Mouse (Mus musculus): ENCODE measurements around the gene Echdc2. TPM values are rescaled to one million over a fixed set of nuclear protein-coding genes. Genes with fewer than 3 reads are reported as not detected.
"Not testable (repeated sequence)": the region's sequence is repeated elsewhere in the genome, so short reads cannot be mapped to it uniquely, and the experiment has no call there.

Echdc2 gene
- total RNA-seq (2015; ENCODE audit: low replicate concordance), result 6.7 TPM in 1 of 2 replicates, not detected in the other
- total RNA-seq (2017; ENCODE audit: low replicate concordance), result not detected in 2 replicates

DNA sequence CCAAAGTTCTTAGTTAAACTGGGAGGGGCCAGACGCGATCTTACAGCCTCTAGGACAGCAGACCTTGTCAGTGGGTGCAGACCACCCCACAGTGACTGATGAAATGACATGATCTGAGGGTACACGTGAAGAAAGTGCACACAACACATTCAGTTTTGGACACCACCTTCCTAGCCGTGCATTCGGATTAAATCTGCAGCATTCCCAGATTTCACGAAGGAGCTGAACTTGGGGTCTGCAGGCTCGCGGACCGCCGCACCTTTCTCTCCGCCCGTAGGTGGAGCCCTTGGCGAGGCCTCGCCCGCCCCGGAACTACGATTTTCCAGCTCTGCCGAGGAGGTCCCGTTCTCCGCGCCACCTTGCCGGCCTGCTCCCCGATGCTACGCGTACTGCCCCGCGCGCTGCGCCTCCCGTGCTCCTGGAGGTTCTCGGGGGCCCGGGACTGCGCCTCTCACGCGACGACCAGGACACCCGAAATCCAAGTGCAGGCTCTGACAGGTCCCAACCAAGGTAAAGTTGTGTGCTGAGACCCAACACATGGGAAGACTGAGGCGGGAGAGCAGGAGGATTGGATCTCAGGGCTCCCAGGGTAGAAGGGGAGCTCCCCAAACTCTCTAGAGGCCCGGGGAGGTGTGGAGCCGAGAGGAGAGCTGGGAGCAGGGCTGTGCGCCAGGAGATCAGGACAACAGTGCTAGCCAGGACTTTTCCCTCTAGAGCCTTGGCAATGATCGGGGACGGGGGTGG is at the start of gene Echdc2:
Gene Echdc2 (plus strand): TSS at position 286 of the 744 bp plus-strand sequence.
- ATAC-seq (replicated peaks; ENCODE audit: low FRiP score, poor library complexity, severe bottlenecking), result no peak

DNA sequence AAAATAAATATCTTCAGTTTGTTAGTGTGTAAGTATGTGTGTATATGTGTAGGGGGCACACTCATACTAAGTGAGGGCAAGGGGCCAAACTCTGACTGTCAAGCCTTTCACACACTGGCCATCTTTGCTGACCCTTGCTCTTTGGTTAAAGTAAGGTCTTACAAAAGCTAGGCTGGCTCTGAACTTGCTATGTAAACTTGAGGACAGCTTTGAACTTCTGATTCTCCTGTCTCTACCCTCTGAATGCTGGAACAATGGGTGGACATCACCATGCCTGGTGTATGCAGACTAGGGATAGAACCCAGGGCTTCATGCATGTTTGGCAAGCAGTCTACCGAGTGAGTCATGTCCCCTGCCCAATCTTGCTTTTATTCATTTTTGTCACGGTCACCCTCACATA is 48.8 kb upstream of the Echdc2 start:
- no peak for ATAC-seq (replicated peaks; ENCODE audit: low FRiP score, poor library complexity, severe bottlenecking)

DNA sequence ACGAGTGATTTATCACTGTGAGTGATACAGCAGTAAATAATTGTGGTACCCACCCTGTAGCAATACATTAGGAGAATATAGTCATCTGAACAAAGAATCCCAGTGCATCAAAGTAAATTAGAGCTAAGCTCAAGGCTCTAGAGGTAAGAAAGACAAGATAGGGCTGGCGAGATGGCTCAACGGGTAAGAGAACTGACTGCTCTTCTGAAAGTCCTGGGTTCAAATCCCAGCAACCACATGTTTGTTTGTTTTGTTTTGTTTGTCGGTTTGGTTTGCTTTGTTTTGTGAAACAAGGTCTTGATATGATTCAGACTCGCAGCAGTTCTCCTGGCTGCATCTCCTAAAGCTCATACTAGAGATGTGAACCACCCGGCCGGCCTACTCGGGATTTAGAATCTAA is 47.7 kb upstream of the Echdc2 start:
- ATAC-seq (replicated peaks; ENCODE audit: low FRiP score, poor library complexity, severe bottlenecking), result no peak

DNA sequence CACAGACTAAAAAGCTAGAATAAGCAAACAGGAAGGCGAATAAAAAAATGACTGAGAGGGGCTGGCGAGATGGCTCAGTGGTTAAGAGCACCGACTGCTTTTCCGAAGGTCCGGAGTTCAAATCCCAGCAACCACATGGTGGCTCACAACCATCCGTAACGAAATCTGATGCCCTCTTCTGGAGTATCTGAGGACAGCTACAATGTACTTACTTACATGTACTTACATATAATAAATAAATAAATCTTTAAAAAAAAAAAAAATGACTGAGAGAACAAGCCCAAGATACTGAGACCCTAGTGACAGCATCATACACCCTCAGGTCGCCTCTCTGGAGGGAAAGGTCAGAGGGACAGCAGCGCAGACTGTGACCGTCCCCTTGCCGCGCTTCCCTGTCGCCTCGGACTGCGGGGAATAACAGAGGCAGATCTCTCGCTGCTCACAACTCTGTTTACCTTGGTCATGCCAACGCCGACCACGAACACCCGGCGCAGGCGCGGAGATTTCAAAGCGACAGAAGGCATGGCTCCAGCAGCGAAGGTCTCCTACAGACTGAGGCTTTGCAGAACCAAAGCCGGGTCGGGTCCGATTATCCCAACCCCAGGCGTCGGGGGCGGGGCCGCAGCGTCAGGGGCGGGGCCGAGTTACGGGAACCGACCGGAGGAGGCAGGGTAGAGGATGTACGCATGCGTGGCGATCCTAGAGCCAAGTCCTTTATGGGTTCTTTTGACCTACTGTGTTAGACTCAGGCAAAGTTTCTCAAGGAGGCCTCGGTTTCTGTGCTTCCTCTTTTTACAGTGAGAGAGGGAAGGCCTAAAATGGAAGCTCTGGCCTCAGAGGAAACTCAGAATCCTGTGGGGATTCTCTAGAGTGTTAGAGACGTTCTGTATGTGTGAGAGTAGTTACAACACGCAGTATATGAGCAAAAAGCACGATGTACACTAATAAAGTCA is 47.0 kb upstream of the Echdc2 start:
- ATAC-seq (replicated peaks; ENCODE audit: low FRiP score, poor library complexity, severe bottlenecking), result peak; percentile 97

DNA sequence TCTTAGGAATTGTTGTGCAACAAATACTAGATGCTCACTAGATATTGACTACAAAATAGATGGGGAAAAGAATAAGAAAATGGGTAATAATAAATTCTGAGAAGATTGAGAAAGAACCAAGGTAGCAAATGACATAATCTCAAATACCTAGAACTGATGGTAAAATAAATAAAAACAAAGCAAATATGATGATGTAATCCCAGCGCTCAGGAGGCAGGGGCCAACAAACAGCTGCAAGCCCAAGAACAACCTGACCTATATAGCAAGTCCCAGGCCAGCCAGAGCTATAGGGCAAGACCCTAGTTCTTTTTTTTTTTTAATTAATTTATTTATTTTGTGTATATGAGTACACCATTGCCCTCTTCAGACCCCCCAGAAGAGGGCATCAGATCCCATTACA is 41.1 kb upstream of the Echdc2 start:
- no peak for ATAC-seq (replicated peaks; ENCODE audit: low FRiP score, poor library complexity, severe bottlenecking)

DNA sequence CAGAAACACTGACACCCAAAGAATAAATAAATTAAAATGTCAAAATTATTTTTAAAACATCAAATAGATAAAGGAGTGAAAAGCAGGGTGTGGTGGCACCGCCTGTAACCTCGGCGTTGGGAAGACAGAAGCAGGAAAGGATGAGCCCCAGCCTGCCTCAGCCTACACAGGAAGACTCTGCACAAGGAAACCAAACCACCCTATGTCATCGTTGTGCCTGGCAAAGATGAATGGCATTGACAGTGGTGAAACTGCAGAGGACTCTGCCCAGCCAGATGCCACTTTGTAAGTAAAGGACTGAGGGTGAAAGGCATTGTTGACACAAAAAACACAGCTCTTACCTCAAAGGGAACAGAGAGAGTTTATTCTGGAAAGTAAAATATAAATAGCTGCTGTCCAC is 39.0 kb upstream of the Echdc2 start:
- no peak for ATAC-seq (replicated peaks; ENCODE audit: low FRiP score, poor library complexity, severe bottlenecking)

DNA sequence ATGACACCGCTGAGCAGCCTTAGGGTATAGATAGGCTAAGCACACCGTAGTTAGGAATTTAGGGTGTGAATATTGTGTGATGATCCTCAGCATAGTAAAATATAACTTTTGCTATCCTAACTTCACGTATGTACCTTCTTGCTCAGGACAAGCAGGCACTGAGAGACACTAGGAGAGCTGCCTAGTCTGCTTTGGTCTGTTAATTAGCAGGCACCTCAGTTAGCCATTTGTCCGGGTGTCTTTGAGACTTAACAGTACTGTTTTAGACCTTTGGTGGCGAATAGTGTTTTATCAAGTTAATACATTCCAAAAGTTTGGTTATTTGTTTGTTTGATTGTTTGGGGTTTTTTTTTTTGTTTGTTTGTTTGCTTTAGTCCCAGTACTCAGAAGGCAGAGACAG is 37.7 kb upstream of the Echdc2 start:
- ATAC-seq (replicated peaks; ENCODE audit: low FRiP score, poor library complexity, severe bottlenecking), result no peak

DNA sequence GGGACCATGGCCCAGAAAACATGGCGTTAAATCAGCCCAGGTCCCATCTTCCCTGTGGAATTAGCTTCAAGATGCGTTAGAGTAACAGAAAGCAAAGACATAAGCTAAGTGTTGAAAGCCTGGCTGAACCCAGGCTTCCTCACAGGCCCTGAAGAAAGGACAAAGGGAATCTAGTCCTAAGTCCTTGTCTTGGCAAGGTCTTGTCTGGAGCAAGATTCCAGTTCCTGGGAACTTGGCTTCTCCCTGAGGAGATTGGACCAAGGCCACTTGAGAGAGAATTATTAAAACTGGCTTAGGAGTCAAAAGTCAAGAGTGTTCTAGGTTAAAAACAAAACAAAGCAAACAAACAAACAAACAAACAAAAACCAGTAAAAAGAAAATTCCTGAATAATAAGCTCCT is 36.9 kb upstream of the Echdc2 start:
- no peak for ATAC-seq (replicated peaks; ENCODE audit: low FRiP score, poor library complexity, severe bottlenecking)

DNA sequence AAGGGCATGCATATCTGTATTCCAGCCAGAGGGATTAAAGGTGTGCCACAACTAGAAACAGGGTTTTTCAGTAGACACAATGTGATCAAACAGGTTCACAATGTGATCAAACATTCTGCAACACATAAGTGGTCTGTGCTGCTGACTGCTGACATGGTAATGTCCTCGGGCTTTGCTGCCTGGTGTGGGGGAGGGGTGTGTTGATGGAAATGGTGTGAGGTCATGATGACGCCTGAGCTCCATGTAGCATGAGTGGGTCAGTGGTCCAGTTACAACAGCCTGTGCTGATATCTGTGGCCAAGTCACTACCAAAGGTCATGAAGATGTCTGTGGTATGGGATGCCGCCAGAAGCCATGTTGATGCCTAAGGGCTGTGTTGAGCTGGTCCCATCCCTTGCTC is 34.8 kb upstream of the Echdc2 start:
- no peak for ATAC-seq (replicated peaks; ENCODE audit: low FRiP score, poor library complexity, severe bottlenecking)

DNA sequence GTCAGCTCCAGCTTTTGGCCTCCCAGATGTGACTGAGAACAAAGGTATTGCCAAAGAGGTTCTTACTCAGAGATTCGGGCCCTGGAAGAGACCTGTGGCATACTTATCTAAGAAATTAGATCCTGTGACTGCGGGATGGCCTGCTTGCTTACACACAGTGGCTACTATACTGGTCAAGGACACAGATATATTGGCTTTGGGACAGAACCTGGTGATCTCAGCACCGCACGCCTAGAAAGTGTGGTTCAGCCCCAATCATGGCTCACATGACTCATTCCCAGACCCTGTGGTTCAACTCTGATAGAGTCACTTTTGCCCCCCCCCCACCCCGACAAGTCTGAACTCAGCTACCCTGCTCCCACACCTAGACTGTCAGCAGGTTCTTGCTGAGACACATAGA is 28.3 kb upstream of the Echdc2 start:
- no peak for ATAC-seq (replicated peaks; ENCODE audit: low FRiP score, poor library complexity, severe bottlenecking)

DNA sequence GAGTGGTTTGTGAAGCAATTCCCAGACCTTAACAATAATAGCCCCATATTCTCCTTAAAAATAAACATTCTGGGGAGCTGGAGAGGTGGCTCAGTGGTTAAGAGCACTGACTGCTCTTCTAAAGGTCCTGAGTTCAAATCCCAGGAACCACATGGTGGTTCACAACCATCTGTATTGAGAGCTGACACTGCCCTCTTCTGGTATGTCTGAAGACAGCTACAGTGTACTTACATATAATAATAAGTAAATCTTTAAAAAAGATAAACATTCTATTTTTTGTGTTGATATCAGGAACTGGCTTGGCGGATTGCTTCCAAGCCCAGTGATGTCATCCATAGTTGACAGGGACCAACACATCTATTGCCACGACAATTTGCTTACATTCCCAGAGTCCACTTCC is 22.1 kb upstream of the Echdc2 start:
- ATAC-seq (replicated peaks; ENCODE audit: low FRiP score, poor library complexity, severe bottlenecking), result not testable (repeated sequence)

DNA sequence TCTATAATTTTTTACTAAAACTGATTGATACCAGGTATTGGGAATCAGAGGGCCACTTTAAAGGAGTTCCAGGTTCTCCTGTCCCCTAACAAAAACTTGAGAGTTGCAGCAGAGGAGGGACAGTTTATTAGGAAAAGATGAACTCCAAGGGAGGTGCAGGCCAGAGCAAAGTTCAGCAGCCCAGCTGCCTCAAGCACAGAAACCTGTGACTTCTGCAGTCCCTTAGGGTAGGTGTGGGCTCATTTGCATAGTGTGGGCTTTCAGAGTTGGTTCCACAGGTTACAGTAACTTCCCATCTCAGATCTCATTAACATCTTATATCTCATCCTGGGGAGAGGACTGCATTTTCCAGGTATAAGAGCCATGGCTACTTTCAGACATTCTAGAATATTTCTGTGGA is 21.5 kb upstream of the Echdc2 start:
- no peak for ATAC-seq (replicated peaks; ENCODE audit: low FRiP score, poor library complexity, severe bottlenecking)

DNA sequence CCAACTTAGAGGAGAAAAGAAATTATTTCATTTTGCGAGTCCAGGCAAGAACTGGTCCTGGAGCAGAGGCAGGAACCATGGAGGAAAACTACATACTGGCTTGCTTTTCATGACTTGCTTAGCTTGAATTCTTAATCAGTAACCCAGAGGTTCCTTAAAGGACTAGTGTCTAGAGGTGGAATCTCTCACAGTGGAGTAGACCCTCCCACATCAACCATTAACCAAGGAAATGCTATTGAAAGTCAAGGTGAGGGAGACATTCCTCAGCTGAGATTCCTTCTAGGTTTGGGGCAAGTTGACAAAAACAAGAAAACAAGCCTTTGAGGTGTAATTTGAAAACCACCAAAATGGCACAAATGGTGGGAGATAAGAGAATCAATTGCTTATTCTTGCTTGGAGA is 20.4 kb upstream of the Echdc2 start, which contains the start of gene Scp2:
Gene Scp2 (minus strand): TSS at position 119 of the 400 bp plus-strand sequence.
- no peak for ATAC-seq (replicated peaks; ENCODE audit: low FRiP score, poor library complexity, severe bottlenecking)

DNA sequence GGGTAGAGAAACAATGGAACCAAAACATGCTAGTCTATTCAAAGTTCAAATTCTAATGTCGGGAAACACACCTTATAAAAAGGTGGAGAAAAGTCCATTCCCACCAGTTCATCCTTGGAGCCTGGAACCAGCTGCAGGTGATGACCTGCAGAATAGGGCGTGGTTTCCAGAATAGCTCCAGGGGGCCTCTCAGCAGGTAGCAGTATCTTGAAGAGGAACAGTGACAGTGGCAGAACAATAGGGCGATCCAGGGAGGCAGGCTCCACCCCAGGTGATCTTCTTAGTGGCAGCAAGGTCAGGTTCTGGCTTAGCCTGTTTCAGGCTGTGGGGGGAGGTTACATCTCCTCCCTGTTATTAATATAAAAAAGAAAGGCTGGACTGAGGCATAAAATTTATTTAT is 19.7 kb upstream of the Echdc2 start:
- not testable (repeated sequence) for ATAC-seq (replicated peaks; ENCODE audit: low FRiP score, poor library complexity, severe bottlenecking)

DNA sequence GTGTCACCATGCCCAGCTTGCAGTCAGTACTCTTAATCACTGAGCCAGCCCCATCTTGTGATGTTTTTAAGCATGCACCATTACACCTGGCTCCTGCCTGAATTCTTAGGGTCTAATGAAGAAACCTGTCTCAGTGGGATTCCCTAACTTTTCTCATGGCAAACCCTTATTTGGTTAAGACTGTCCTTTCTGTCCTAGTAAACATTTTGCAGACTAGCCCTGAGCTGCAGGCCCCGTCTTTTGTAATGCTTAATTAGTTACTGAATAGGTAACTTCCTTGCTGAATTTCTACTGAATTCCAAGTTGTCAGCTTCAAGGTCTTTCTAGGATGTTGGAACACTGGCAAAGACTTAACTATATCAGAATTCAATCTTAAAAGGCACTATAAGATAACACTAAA is 10.1 kb upstream of the Echdc2 start:
- ATAC-seq (replicated peaks; ENCODE audit: low FRiP score, poor library complexity, severe bottlenecking), result not testable (repeated sequence)

DNA sequence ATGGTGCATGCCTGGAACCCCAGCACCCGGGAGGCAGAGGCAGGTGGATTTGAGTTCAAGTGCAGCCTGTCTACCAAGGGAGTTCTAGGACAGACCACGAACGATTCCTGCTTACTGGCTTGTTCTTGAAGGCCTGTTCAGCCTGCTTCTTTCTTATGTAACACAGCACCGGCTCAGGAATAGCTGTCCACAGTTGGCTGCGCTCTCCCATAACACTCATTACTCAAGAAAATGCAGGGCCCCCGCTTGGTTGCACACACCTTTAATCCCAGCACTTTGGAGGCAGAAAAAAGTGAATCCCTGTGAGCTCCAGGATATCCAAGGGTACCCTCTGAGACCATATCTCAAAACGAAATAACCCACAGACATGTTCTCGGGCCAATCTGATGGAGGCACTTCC is 3.3 kb upstream of the Echdc2 start:
- no peak for ATAC-seq (replicated peaks; ENCODE audit: low FRiP score, poor library complexity, severe bottlenecking)

DNA sequence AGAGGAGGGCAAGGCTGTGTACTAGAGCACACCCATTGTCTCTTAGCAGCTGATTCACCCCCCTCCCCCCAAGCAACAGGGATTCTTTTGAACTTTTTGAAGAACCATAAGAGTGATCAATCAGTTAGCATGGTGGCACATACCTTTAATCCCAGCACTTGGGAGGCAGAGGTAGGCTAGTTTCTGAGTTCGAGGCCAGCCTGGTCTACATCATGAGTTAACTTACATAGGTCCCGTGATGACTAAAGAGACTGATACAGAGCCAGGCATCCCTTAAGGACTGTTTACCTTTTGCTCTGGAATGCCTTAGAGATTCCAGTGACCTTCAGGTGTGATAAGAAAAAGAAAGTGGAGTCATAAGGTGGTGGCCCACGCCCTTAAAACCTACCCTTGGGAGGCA is 1.9 kb upstream of the Echdc2 start:
- no peak for ATAC-seq (replicated peaks; ENCODE audit: low FRiP score, poor library complexity, severe bottlenecking)

DNA sequence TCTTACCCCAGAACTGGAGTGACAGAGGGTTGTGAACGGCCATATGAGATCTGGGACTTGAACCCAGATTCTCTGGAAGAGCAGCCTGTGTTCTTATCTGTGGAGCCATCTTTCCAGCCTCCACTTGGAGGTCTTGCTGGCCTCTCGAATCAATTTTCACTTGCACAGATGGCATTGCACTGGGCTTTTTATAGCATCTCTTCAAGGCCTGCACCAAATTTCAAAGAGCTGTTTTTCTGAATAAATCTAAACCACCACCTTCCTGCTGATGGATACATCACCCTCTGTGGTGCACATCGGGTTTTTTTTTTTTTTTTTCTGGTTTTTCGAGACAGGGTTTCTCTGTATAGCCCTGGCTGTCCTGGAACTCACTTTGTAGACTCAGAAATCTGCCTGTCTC is 1.6 kb downstream of the Echdc2 start:
- no peak for ATAC-seq (replicated peaks; ENCODE audit: low FRiP score, poor library complexity, severe bottlenecking)

DNA sequence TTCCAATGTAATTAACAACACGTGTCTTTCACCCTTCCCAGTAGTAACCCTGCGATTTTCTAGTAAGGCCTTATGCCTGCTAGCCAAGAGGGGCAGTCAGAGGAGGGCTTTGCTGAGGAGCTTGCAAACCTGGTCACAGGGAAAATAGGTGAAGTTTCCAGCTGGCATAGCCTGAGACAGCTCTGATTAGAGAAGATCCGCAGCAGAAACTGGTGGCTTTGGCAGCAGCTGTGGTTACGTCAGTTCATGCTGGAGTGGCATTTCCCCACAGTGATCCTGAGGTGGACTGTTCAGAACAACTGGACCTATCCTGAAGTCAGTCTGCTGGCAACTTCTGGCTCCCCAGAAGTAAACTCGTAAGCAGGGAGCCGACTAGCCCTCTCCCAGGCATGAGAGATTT is 2.8 kb downstream of the Echdc2 start:
- no peak for ATAC-seq (replicated peaks; ENCODE audit: low FRiP score, poor library complexity, severe bottlenecking)

DNA sequence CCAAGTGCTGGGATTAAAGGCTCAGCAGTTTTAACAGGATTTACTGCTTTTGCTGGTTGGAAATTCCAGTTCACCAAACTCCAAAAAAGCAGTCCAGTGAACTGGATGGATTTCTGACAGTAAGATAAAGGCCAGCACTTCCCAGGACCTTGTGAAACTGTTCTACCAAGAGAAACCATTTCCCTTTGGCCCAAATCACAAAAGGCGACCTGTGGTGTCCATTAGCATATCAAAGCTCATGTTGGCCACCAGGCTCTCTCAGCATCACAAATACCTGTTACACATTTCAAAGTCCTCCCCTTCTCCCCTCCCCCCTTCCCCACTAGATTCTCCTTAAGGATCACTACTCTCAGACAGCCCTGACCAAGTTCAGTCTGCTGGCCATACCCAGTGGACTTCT is 17.0 kb downstream of the Echdc2 start:
- no peak for ATAC-seq (replicated peaks; ENCODE audit: low FRiP score, poor library complexity, severe bottlenecking)

DNA sequence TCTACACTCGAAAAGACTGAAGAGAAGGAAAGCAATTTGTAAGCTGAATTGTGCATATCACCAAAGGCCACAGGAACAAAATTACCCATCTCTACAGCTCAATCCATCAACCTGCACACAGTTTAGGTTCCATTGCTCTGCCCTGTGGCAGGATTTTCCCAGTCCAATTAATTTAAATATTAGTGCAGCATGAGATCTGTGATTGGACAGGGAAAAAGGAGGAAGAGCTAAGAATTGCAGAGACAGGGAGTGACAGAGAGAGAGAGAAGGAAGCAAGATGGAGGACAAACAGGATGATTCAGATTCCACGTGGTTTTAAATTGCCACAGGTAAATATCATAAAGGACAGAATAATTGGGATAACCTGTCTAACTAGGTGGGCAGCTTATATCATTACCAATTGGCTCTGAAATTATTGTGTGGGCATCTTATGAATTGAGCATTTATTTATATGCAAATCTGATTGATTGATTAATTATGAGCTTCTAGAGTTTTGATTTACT is 27.6 kb downstream of the Echdc2 start:
- ATAC-seq (replicated peaks; ENCODE audit: low FRiP score, poor library complexity, severe bottlenecking), result no peak

Measured in erythroid progenitor cell, adult 5-6 weeks (primary cell).